Mouse (Mus musculus): Measurements from ENCODE around the gene Gm20696. TPM values are rescaled to one million over a fixed set of nuclear protein-coding genes. Genes with fewer than 3 reads are reported as not detected.
A peak's percentile ranks its signal among the peaks of the same experiment; 100 is the strongest.

Gm20696 gene
- total RNA-seq, 2 experiments from 2014 or later, result 11.2 to 15.9 TPM

- no peak for DNase-seq
- intact Hi-C loops (cut with DNase I), result no loop called here
These were observed 212.7 kb downstream of the Gm20696 start for GRCm38 (mm10) chr6:99453763-99454520.

GRCm38 (mm10) chr6:99452638-99453185 lies 213.9 kb downstream of the Gm20696 start:
- intact Hi-C loops (cut with DNase I), result no loop called here
- DNase-seq, result no peak

- intact Hi-C loops (cut with DNase I), result no loop called here
- DNase-seq, result no peak
These were observed 215.1 kb downstream of the Gm20696 start for GRCm38 (mm10) chr6:99451479-99451878.

GRCm38 (mm10) chr6:99447447-99447846 lies 219.2 kb downstream of the Gm20696 start:
- intact Hi-C loops (cut with DNase I), result no loop called here
- DNase-seq, result no peak

- intact Hi-C loops (cut with DNase I), result no loop called here
- DNase-seq, result no peak
These were observed 219.7 kb downstream of the Gm20696 start for GRCm38 (mm10) chr6:99446801-99447415.

- intact Hi-C loops (cut with DNase I), result no loop called here
- no peak for DNase-seq
These were observed 223.1 kb downstream of the Gm20696 start for GRCm38 (mm10) chr6:99443460-99443859.

GRCm38 (mm10) chr6:99441100-99441499 lies 225.5 kb downstream of the Gm20696 start:
- intact Hi-C loops (cut with DNase I), result no loop called here
- no peak for DNase-seq

GRCm38 (mm10) chr6:99440606-99441005 lies 226.0 kb downstream of the Gm20696 start:
- no peak for DNase-seq
- intact Hi-C loops (cut with DNase I), result no loop called here

- intact Hi-C loops (cut with DNase I), result no loop called here
- peak; percentile 16 for DNase-seq
These were observed 226.7 kb downstream of the Gm20696 start for GRCm38 (mm10) chr6:99439878-99440361.

- no peak for DNase-seq
- intact Hi-C loops (cut with DNase I), result no loop called here
These were observed 227.3 kb downstream of the Gm20696 start for GRCm38 (mm10) chr6:99439214-99439877.

- no peak for DNase-seq
- intact Hi-C loops (cut with DNase I), result no loop called here
These were observed 230.2 kb downstream of the Gm20696 start for GRCm38 (mm10) chr6:99436371-99436770.

- DNase-seq, result no peak
- intact Hi-C loops (cut with DNase I), result no loop called here
These were observed 231.5 kb downstream of the Gm20696 start for GRCm38 (mm10) chr6:99435140-99435539.

- DNase-seq, result no peak
- intact Hi-C loops (cut with DNase I), result no loop called here
These were observed 233.6 kb downstream of the Gm20696 start for GRCm38 (mm10) chr6:99433006-99433405.

GRCm38 (mm10) chr6:99431941-99432340 lies 234.7 kb downstream of the Gm20696 start:
- intact Hi-C loops (cut with DNase I), result no loop called here
- no peak for DNase-seq

GRCm38 (mm10) chr6:99430560-99430959 lies 236.0 kb downstream of the Gm20696 start:
- no peak for DNase-seq
- intact Hi-C loops (cut with DNase I), result no loop called here

- DNase-seq, result no peak
- intact Hi-C loops (cut with DNase I), result no loop called here
These were observed 237.0 kb downstream of the Gm20696 start for GRCm38 (mm10) chr6:99429378-99430131.

- no peak for DNase-seq
- intact Hi-C loops (cut with DNase I), result no loop called here
These were observed 237.6 kb downstream of the Gm20696 start for GRCm38 (mm10) chr6:99428961-99429360.

- intact Hi-C loops (cut with DNase I), result no loop called here
- DNase-seq, result no peak
These were observed 239.3 kb downstream of the Gm20696 start for GRCm38 (mm10) chr6:99427301-99427700.

GRCm38 (mm10) chr6:99425044-99425443 lies 241.6 kb downstream of the Gm20696 start:
- intact Hi-C loops (cut with DNase I), result no loop called here

GRCm38 (mm10) chr6:99420666-99421065 lies 245.9 kb downstream of the Gm20696 start:
- DNase-seq, result no peak

More at GRCm38 (mm10) chr6:99425044-99425443, 241.6 kb downstream of the Gm20696 start:
- no peak for DNase-seq

GRCm38 (mm10) chr6:99412598-99412997 lies 254.0 kb downstream of the Gm20696 start:
- intact Hi-C loops (cut with DNase I), result no loop called here
- no peak for DNase-seq

More at GRCm38 (mm10) chr6:99420666-99421065, 245.9 kb downstream of the Gm20696 start:
- intact Hi-C loops (cut with DNase I), result no loop called here
